Mouse (Mus musculus) spleen, adult 2 months (tissue): ENCODE results near the gene Gm42742.

Source experiments
- CTCF ChIP-seq: fragments of 200-500 bp; IDR thresholded peaks from 2 replicates; pipeline ENCODE4 v1.5.1; 2011; ENCODE audit warnings: mild to moderate bottlenecking, inconsistent platforms; ENCODE audit not compliant: insufficient read depth, insufficient read length, insufficient replicate concordance; ENCODE audit errors: extremely low read depth
- POLR2A ChIP-seq: fragments of 200-500 bp; IDR thresholded peaks from 2 replicates; pipeline ENCODE4 v1.6.1; 2011; ENCODE audit warnings: low read depth, low read length, inconsistent platforms

GRCm38 (mm10) chr7:127007313-127008024 lies 13.4 kb downstream of the Gm42742 start:
- TF ChIP-seq POLR2A (no peak), CTCF (no peak)
